Mouse (Mus musculus) ES-E14 (cell line): Measurements from ENCODE around the gene Cfh. TPM values are rescaled to one million over a fixed set of nuclear protein-coding genes. Genes with fewer than 3 reads are reported as not detected.
"Not testable (repeated sequence)": the region's sequence is repeated elsewhere in the genome, so short reads cannot be mapped to it uniquely, and the experiment has no call there.

Experiments
- DNase-seq: peaks from one replicate; pipeline ENCODE4 v3.0.0-alpha.2; 2013; ENCODE audit warnings: low read depth, low spot score
- H3K27ac ChIP-seq: 2 replicates; pipeline ENCODE4 v1.5.1; 2012; ENCODE audit warnings: low read depth, mild to moderate bottlenecking, low read length, moderate library complexity, mixed read lengths; ENCODE audit not compliant: poor library complexity, insufficient read depth, severe bottlenecking
- H3K36me3 ChIP-seq: 2 replicates; pipeline ENCODE4 v1.6.1; 2012; ENCODE audit warnings: mild to moderate bottlenecking, low read length, moderate library complexity, mixed read lengths; ENCODE audit not compliant: control insufficient read depth, poor library complexity, insufficient read depth, severe bottlenecking
- H3K4me1 ChIP-seq, 2 experiments: fragments of 150-350 bp in 1 of 2; sonication (generic) in 1 of 2; 2 replicates each; pipeline ENCODE4 v1.6.1; 2012; ENCODE audit warnings: low read length in 2 of 2, mild to moderate bottlenecking in 1 of 2, mixed read lengths in 1 of 2; ENCODE audit not compliant: control insufficient read depth in 2 of 2, insufficient read depth in 2 of 2, poor library complexity in 1 of 2
- H3K4me3 ChIP-seq, 2 experiments: fragments of 150-350 bp in 1 of 2; sonication (generic) in 1 of 2; 2 replicates each; pipeline ENCODE4 v1.5.1; 2012; ENCODE audit warnings: low read length in 2 of 2, low read depth in 1 of 2, mild to moderate bottlenecking in 1 of 2, mixed read lengths in 1 of 2; ENCODE audit not compliant: insufficient read depth in 1 of 2, poor library complexity in 1 of 2, severe bottlenecking in 1 of 2
- H3K9ac ChIP-seq: 2 replicates; pipeline ENCODE4 v1.6.1; 2012; ENCODE audit warnings: low read depth, mild to moderate bottlenecking, low read length, mixed read lengths; ENCODE audit not compliant: poor library complexity, insufficient read depth, severe bottlenecking
- H3K9me3 ChIP-seq: fragments of 150-350 bp; sonication (generic); 2 replicates; pipeline ENCODE4 v1.6.1; 2012; ENCODE audit warnings: low read depth, mild to moderate bottlenecking, low read length; ENCODE audit not compliant: control insufficient read depth, insufficient read depth
- CHD2 ChIP-seq: IDR thresholded peaks from 2 replicates; pipeline ENCODE4 v1.6.1; 2014; ENCODE audit warnings: mild to moderate bottlenecking, low read depth, low read length, inconsistent platforms
- HCFC1 ChIP-seq: IDR thresholded peaks from 2 replicates; pipeline ENCODE4 v1.6.1; 2012; ENCODE audit warnings: low read length, inconsistent platforms, borderline replicate concordance; ENCODE audit not compliant: insufficient read depth
- MAFK ChIP-seq: IDR thresholded peaks from 2 replicates; pipeline ENCODE4 v1.6.1; 2014; ENCODE audit warnings: mild to moderate bottlenecking, low read depth, low read length, inconsistent platforms; ENCODE audit not compliant: insufficient read depth
- ZC3H11A ChIP-seq: IDR thresholded peaks from 2 replicates; pipeline ENCODE4 v1.6.1; 2012; ENCODE audit warnings: low read depth, mild to moderate bottlenecking, inconsistent platforms, low read length, borderline replicate concordance
- ZNF384 ChIP-seq: IDR thresholded peaks from 2 replicates; pipeline ENCODE4 v1.6.1; 2012; ENCODE audit warnings: low read depth, low read length, inconsistent platforms
- in situ Hi-C, 2 experiments: fragments of 600-800 bp; cut with MboI; formaldehyde crosslinking; loops; one replicate each; pipeline ENCODE4 v1.15.1; 2025; ENCODE audit warnings: low sequenced_read_pairs in 2 of 2, inconsistent platforms in 1 of 2; ENCODE audit not compliant: unreplicated experiment in 2 of 2
- total RNA-seq: library from RNA; depleted of rRNA; stranded (reverse); fragments of 300-350 nt; gene quantifications from 2 replicates; pipeline ENCODE4 v1.2.3, GENCODE M21; 2012; rRNA removed

Gene Cfh
- total RNA-seq = 0.21 and 0.22 TPM in 2 replicates

- in situ Hi-C loops, H3K9ac ChIP-seq, DNase-seq, H3K36me3 ChIP-seq, H3K27ac ChIP-seq, H3K4me1 ChIP-seq, H3K4me3 ChIP-seq, H3K9me3 ChIP-seq: not testable (repeated sequence)
Measured at GRCm38 (mm10) chr1:140183664-140184063, at the start of gene Cfh. Gene Cfh, minus strand, starts transcription at chr1:140183764.

- Histone ChIP-seq H3K27ac (no peak overlapping the region), H3K36me3 (no peaks in the 10 kb centered on the region), H3K4me3 (no peak overlapping the region), H3K9ac (no peak overlapping the region), H3K4me1 (peaks cover 2 to 7% of the 10 kb centered on the region in 2 experiments; a peak in 1 of 4 replicates), H3K9me3 (no peaks in the 10 kb centered on the region)
- no peak for DNase-seq
- TF ChIP-seq CHD2 = no peak
- TF ChIP-seq ZC3H11A = no peak
- no peak for TF ChIP-seq HCFC1
- TF ChIP-seq MAFK = no peak
- no peak for TF ChIP-seq ZNF384
- in situ Hi-C loops = no loop called here
Measured at GRCm38 (mm10) chr1:140226673-140227072, 43.1 kb upstream of the Cfh start.

- Histone ChIP-seq H3K4me1 (peaks cover 2 to 7% of the 10 kb centered on the region in 2 experiments; a peak in 1 of 4 replicates), H3K4me3 (no peak overlapping the region), H3K9me3 (no peaks in the 10 kb centered on the region), H3K36me3 (no peaks in the 10 kb centered on the region), H3K27ac (peak overlapping the region; percentile 63; the same call in 1 of the 2 replicates), H3K9ac (no peak overlapping the region)
- DNase-seq = no peak
- TF ChIP-seq HCFC1 (no peak), ZC3H11A (no peak), CHD2 (no peak), MAFK (no peak), ZNF384 (no peak)
- in situ Hi-C loops = no loop called here
Measured at GRCm38 (mm10) chr1:140225221-140225620, 41.7 kb upstream of the Cfh start.

GRCm38 (mm10) chr1:140205329-140205728 is 21.8 kb upstream of the Cfh start:
- H3K36me3 ChIP-seq = no peaks in the 10 kb centered on the region
- DNase-seq = peak; percentile 51
- in situ Hi-C loops = no loop called here
- H3K9ac ChIP-seq = no peak overlapping the region
- H3K4me3 ChIP-seq = no peak overlapping the region
- TF ChIP-seq CHD2 (peak; percentile 45; the same call in 1 of the 2 replicates), ZC3H11A (no peak)
- no peaks in the 10 kb centered on the region for H3K9me3 ChIP-seq
- no peaks in the 10 kb centered on the region for H3K4me1 ChIP-seq
- H3K27ac ChIP-seq = no peak overlapping the region

GRCm38 (mm10) chr1:140188500-140188899 is 4.9 kb upstream of the Cfh start:
- in situ Hi-C loops, H3K27ac ChIP-seq, H3K4me3 ChIP-seq, H3K4me1 ChIP-seq, H3K9me3 ChIP-seq, H3K9ac ChIP-seq, H3K36me3 ChIP-seq: not testable (repeated sequence)
- DNase-seq = peak; percentile 48
